Mouse (Mus musculus) bone marrow macrophage, adult 2 months (primary cell): ENCODE data around the gene Olfr312.

Experiments
- CTCF ChIP-seq: IDR thresholded peaks from 2 replicates; pipeline ENCODE4 v1.5.1; 2012; ENCODE audit warnings: low read depth, mild to moderate bottlenecking, low read length, moderate library complexity
- POLR2A ChIP-seq: IDR thresholded peaks from 2 replicates; pipeline ENCODE4 v1.6.1; 2012; ENCODE audit warnings: mild to moderate bottlenecking, low read depth, low read length, borderline replicate concordance

GRCm38 (mm10) chr11:58847636-58848035, 18.6 kb downstream of the Olfr312 start:
- no peak for TF ChIP-seq CTCF
- TF ChIP-seq POLR2A: no peak
